Mouse (Mus musculus) midbrain, embryonic 13.5 days (tissue): ENCODE results near the gene Msn. TPM values are rescaled to one million over a fixed set of nuclear protein-coding genes. Genes with fewer than 3 reads are reported as not detected.
"Not testable (repeated sequence)": the region's sequence is repeated elsewhere in the genome, so short reads cannot be mapped to it uniquely, and the experiment has no call there.

Source experiments
- ATAC-seq: fragments of 200-750 bp; cut with Nextera tagmentation; 2 replicates; pipeline ENCODE4 v1.8.0; 2017; ENCODE audit warnings: mild to moderate bottlenecking, moderate TSS enrichment, moderate library complexity
- H3K27ac ChIP-seq: fragments of 300-500 bp; sonication (generic); 2 replicates; pipeline ENCODE4 v1.5.1; 2015; ENCODE audit warnings: inconsistent platforms, mild to moderate bottlenecking, moderate library complexity
- H3K27me3 ChIP-seq: fragments of 300-500 bp; sonication (generic); 2 replicates; pipeline ENCODE4 v1.6.1; 2015; ENCODE audit warnings: mild to moderate bottlenecking, inconsistent platforms
- H3K36me3 ChIP-seq: fragments of 300-500 bp; sonication (generic); 2 replicates; pipeline ENCODE4 v1.6.1; 2015; ENCODE audit warnings: mild to moderate bottlenecking, inconsistent platforms
- H3K4me1 ChIP-seq: fragments of 300-500 bp; sonication (generic); replicated peaks from 2 replicates; pipeline ENCODE4 v1.6.1; 2015; ENCODE audit warnings: inconsistent platforms
- H3K4me2 ChIP-seq: fragments of 300-500 bp; sonication (generic); replicated peaks from 2 replicates; pipeline ENCODE4 v1.6.1; 2015; ENCODE audit warnings: moderate library complexity, mild to moderate bottlenecking, inconsistent platforms
- H3K4me3 ChIP-seq: fragments of 300-500 bp; sonication (generic); replicated peaks from 2 replicates; pipeline ENCODE4 v1.5.1; 2015; ENCODE audit warnings: mild to moderate bottlenecking, inconsistent platforms
- H3K9ac ChIP-seq: fragments of 300-500 bp; sonication (generic); replicated peaks from 2 replicates; pipeline ENCODE4 v1.6.1; 2015; ENCODE audit warnings: mild to moderate bottlenecking, inconsistent platforms
- H3K9me3 ChIP-seq: fragments of 300-500 bp; sonication (generic); 2 replicates; pipeline ENCODE4 v1.6.1; 2016; ENCODE audit warnings: mild to moderate bottlenecking, inconsistent platforms
- WGBS: fragments of 180-500 bp; shearing (Covaris S2); methylation state at CpG from one replicate; pipeline ENCODE4 v1.1.7; 2015; 5-methylcytosine and 5-hydroxymethylcytosine counted together
- polyA plus RNA-seq: library from polyadenylated mRNA; unstranded; fragments of >200 nt; fragmentation: Nextera tagmentation; extraction: Ambion mirVana; gene quantifications from 2 replicates; pipeline ENCODE4 v1.2.1, GENCODE M21; 2015

Gene Msn
- polyA plus RNA-seq, 1 experiment from 2014 or later, result 43.7 TPM

GRCm38 (mm10) chrX:96157936-96158335, 62.1 kb downstream of the Msn start:
- Histone ChIP-seq H3K9me3 (no peaks in the 10 kb centered on the region), H3K27me3 (no peaks in the 10 kb centered on the region), H3K9ac (no peak overlapping the region), H3K4me3 (no peak overlapping the region), H3K4me1 (no peaks in the 10 kb centered on the region), H3K4me2 (no peak overlapping the region), H3K27ac (no peak overlapping the region), H3K36me3 (no peaks in the 10 kb centered on the region)
- no peak for ATAC-seq
- WGBS, result 91% methylated on average over 3 of the region's 3 CpGs

- no peak for ATAC-seq
- Histone ChIP-seq H3K9ac (no peak overlapping the region), H3K4me3 (no peak overlapping the region), H3K36me3 (no peaks in the 10 kb centered on the region), H3K27me3 (no peaks in the 10 kb centered on the region), H3K4me1 (no peaks in the 10 kb centered on the region), H3K27ac (no peak overlapping the region), H3K4me2 (no peak overlapping the region), H3K9me3 (no peaks in the 10 kb centered on the region)
- WGBS, result 86% methylated on average over 2 of the region's 2 CpGs
Observed at GRCm38 (mm10) chrX:96162571-96162970, 66.7 kb downstream of the Msn start.

GRCm38 (mm10) chrX:96171645-96172388, 76.0 kb downstream of the Msn start:
- Histone ChIP-seq H3K4me1 (no peaks in the 10 kb centered on the region), H3K36me3 (no peaks in the 10 kb centered on the region), H3K9ac (no peak overlapping the region), H3K4me3 (no peak overlapping the region), H3K27me3 (no peaks in the 10 kb centered on the region), H3K9me3 (no peaks in the 10 kb centered on the region), H3K27ac (no peak overlapping the region), H3K4me2 (no peak overlapping the region)
- 84% methylated on average over 2 of the region's 2 CpGs for WGBS
- ATAC-seq, result no peak

GRCm38 (mm10) chrX:96178437-96178836, 82.6 kb downstream of the Msn start:
- H3K4me2 ChIP-seq, result no peak overlapping the region
- no peak overlapping the region for H3K4me3 ChIP-seq
- H3K36me3 ChIP-seq, result no peaks in the 10 kb centered on the region
- ATAC-seq, result no peak
- no peaks in the 10 kb centered on the region for H3K27me3 ChIP-seq
- H3K9me3 ChIP-seq, result no peaks in the 10 kb centered on the region
- no peak overlapping the region for H3K9ac ChIP-seq
- WGBS, result 15% methylated on average over 1 of the region's 1 CpGs
- no peak overlapping the region for H3K27ac ChIP-seq
- no peaks in the 10 kb centered on the region for H3K4me1 ChIP-seq

GRCm38 (mm10) chrX:96184100-96184732, 88.4 kb downstream of the Msn start:
- no peak overlapping the region for H3K4me2 ChIP-seq
- H3K4me1 ChIP-seq, result no peaks in the 10 kb centered on the region
- no peaks in the 10 kb centered on the region for H3K27me3 ChIP-seq
- no peak overlapping the region for H3K9ac ChIP-seq
- H3K9me3 ChIP-seq, result no peaks in the 10 kb centered on the region
- H3K36me3 ChIP-seq, result no peaks in the 10 kb centered on the region
- no peak overlapping the region for H3K4me3 ChIP-seq
- WGBS, result 71% methylated on average over 5 of the region's 5 CpGs
- no peak overlapping the region for H3K27ac ChIP-seq
- ATAC-seq, result no peak

GRCm38 (mm10) chrX:96205143-96205542, 109.3 kb downstream of the Msn start:
- WGBS, result 84% methylated on average over 3 of the region's 3 CpGs
- H3K27ac ChIP-seq, H3K27me3 ChIP-seq, H3K36me3 ChIP-seq, H3K4me2 ChIP-seq, H3K4me1 ChIP-seq, ATAC-seq, H3K9me3 ChIP-seq, H3K9ac ChIP-seq, H3K4me3 ChIP-seq: not testable (repeated sequence)

- WGBS, result 40% methylated on average over 1 of the region's 1 CpGs
Observed at GRCm38 (mm10) chrX:96206872-96207271, 111.0 kb downstream of the Msn start.

GRCm38 (mm10) chrX:96218088-96218487, 122.2 kb downstream of the Msn start:
- Histone ChIP-seq H3K9me3 (no peaks in the 10 kb centered on the region), H3K27me3 (no peaks in the 10 kb centered on the region), H3K4me2 (no peak overlapping the region), H3K27ac (no peak overlapping the region), H3K36me3 (no peaks in the 10 kb centered on the region), H3K4me3 (no peak overlapping the region), H3K9ac (no peak overlapping the region), H3K4me1 (no peaks in the 10 kb centered on the region)
- ATAC-seq, result no peak
- WGBS, result 35% methylated on average over 1 of the region's 1 CpGs

More at GRCm38 (mm10) chrX:96206872-96207271, 111.0 kb downstream of the Msn start:
- ATAC-seq, result no peak
- Histone ChIP-seq H3K36me3 (no peaks in the 10 kb centered on the region), H3K4me2 (no peak overlapping the region), H3K27ac (no peak overlapping the region), H3K9ac (no peak overlapping the region), H3K4me3 (no peak overlapping the region), H3K4me1 (no peaks in the 10 kb centered on the region), H3K27me3 (no peaks in the 10 kb centered on the region), H3K9me3 (no peaks in the 10 kb centered on the region)

Other genes starting within 250 kb of the Msn start
- gene Las1l, start 139.1 kb upstream of the Msn start, polyA plus RNA-seq, result 98.2 TPM in 2 replicates
- not detected in 2 replicates for gene Vsig4, start 197.4 kb downstream of the Msn start, polyA plus RNA-seq